Mouse (Mus musculus) forebrain, embryonic 11.5 days (tissue): ENCODE data around the gene Rbpj. TPM values are rescaled to one million over a fixed set of nuclear protein-coding genes. Genes with fewer than 3 reads are reported as not detected.
"Not testable (repeated sequence)": the region's sequence is repeated elsewhere in the genome, so short reads cannot be mapped to it uniquely, and the experiment has no call there.

Source experiments
- ATAC-seq: fragments of 200-750 bp; cut with Nextera tagmentation; replicated peaks from 2 replicates; pipeline ENCODE4 v1.8.0; 2017; ENCODE audit warnings: moderate TSS enrichment; ENCODE audit not compliant: low FRiP score
- DNase-seq: peaks from one replicate; pipeline ENCODE4 v3.0.0-alpha.2; 2017; ENCODE audit warnings: low spot score
- H3K27ac ChIP-seq: fragments of 300-500 bp; sonication (generic); 2 replicates; pipeline ENCODE4 v1.5.1; 2014; ENCODE audit warnings: low read depth, low read length
- H3K27me3 ChIP-seq: fragments of 300-500 bp; sonication (generic); 2 replicates; pipeline ENCODE4 v1.6.1; 2014; ENCODE audit warnings: mild to moderate bottlenecking, low read length, mixed read lengths; ENCODE audit not compliant: control insufficient read depth, insufficient read depth
- H3K36me3 ChIP-seq: fragments of 300-500 bp; sonication (generic); 2 replicates; pipeline ENCODE4 v1.6.1; 2014; ENCODE audit warnings: mild to moderate bottlenecking, low read length, moderate library complexity, mixed read lengths; ENCODE audit not compliant: control insufficient read depth, insufficient read depth
- H3K4me1 ChIP-seq: fragments of 300-500 bp; sonication (generic); replicated peaks from 2 replicates; pipeline ENCODE4 v1.6.1; 2014; ENCODE audit warnings: low read length, mixed read lengths; ENCODE audit not compliant: control insufficient read depth, insufficient read depth
- H3K4me2 ChIP-seq: fragments of 300-500 bp; sonication (generic); 2 replicates; pipeline ENCODE4 v1.6.1; 2014; ENCODE audit warnings: low read depth, mild to moderate bottlenecking, low read length, moderate library complexity, mixed read lengths; ENCODE audit not compliant: severe bottlenecking
- H3K4me3 ChIP-seq: fragments of 300-500 bp; sonication (generic); 2 replicates; pipeline ENCODE4 v1.5.1; 2014; ENCODE audit warnings: low read depth, low read length
- H3K9ac ChIP-seq: fragments of 300-500 bp; sonication (generic); 2 replicates; pipeline ENCODE4 v1.6.1; 2014; ENCODE audit warnings: low read length
- H3K9me3 ChIP-seq: fragments of 300-500 bp; sonication (generic); 2 replicates; pipeline ENCODE4 v1.6.1; 2016; ENCODE audit warnings: low read length, mixed read lengths; ENCODE audit not compliant: control insufficient read depth
- WGBS: fragments of 180-500 bp; shearing (Covaris S2); extraction: QIAGEN DNeasy Blood & Tissue Kit; methylation state at CpG from one replicate; pipeline ENCODE4 v1.1.7; 2014; 5-methylcytosine and 5-hydroxymethylcytosine counted together
- polyA plus RNA-seq: library from polyadenylated mRNA; unstranded; fragments of >200 nt; fragmentation: Nextera tagmentation; extraction: Ambion mirVana; gene quantifications from 2 replicates; pipeline ENCODE4 v1.2.1, GENCODE M21; 2014

The Rbpj gene
- polyA plus RNA-seq, 1 experiment from 2014 or later, result 61.5 TPM

- Histone ChIP-seq H3K27me3 (no peaks in the 10 kb centered on the region), H3K4me3 (no peak overlapping the region), H3K9me3 (no peaks in the 10 kb centered on the region), H3K4me2 (no peak overlapping the region), H3K4me1 (no peaks in the 10 kb centered on the region), H3K36me3 (no peaks in the 10 kb centered on the region), H3K9ac (no peak overlapping the region), H3K27ac (no peak overlapping the region)
- ATAC-seq (no peak), DNase-seq (no peak)
- WGBS, result 81% methylated on average over 4 of the region's 4 CpGs
Observed at GRCm38 (mm10) chr5:53543945-53544344, 78.0 kb downstream of the Rbpj start.

DNA sequence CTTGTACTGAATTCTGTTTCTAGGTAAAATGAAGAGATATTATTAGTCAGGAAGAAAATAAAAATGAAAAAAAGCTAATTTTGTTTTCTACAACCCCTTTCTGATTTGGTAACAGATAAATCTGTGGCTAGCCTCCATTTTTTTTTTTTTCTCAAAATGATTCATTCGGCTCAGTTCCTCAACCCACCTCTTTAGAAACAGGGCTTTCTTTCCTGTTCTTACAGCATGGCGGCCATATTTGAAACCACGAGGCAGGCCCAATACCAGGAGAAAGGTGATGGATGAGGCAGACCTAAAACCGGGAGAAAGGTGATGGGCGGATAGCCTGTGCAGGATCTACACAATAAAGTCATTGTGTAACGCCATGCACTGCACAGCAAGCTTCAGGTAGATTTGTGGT lies 80.5 kb downstream of the Rbpj start:
- Histone ChIP-seq H3K9me3 (no peaks in the 10 kb centered on the region), H3K4me3 (no peak overlapping the region), H3K9ac (no peak overlapping the region), H3K4me1 (no peaks in the 10 kb centered on the region), H3K27me3 (no peaks in the 10 kb centered on the region), H3K27ac (no peak overlapping the region), H3K36me3 (no peaks in the 10 kb centered on the region), H3K4me2 (no peak overlapping the region)
- DNase-seq (no peak), ATAC-seq (no peak)
- 92% methylated on average over 6 of the region's 6 CpGs for WGBS

- no peak overlapping the region for H3K4me2 ChIP-seq
- no peaks in the 10 kb centered on the region for H3K27me3 ChIP-seq
- no peaks in the 10 kb centered on the region for H3K9me3 ChIP-seq
- H3K9ac ChIP-seq, result no peak overlapping the region
- DNase-seq (no peak), ATAC-seq (no peak)
- H3K4me3 ChIP-seq, result no peak overlapping the region
- no peaks in the 10 kb centered on the region for H3K4me1 ChIP-seq
- no peak overlapping the region for H3K27ac ChIP-seq
- 76% methylated on average over 9 of the region's 9 CpGs for WGBS
- no peaks in the 10 kb centered on the region for H3K36me3 ChIP-seq
Observed at GRCm38 (mm10) chr5:53546979-53547472, 81.1 kb downstream of the Rbpj start.

GRCm38 (mm10) chr5:53550329-53550728 lies 84.4 kb downstream of the Rbpj start:
- not testable (repeated sequence) for H3K27me3 ChIP-seq, H3K4me2 ChIP-seq, H3K4me3 ChIP-seq, DNase-seq, H3K9me3 ChIP-seq, H3K9ac ChIP-seq, H3K4me1 ChIP-seq, H3K36me3 ChIP-seq, H3K27ac ChIP-seq, ATAC-seq
- 100% methylated on average over 1 of the region's 1 CpGs for WGBS

GRCm38 (mm10) chr5:53551394-53551793 lies 85.4 kb downstream of the Rbpj start:
- 81% methylated on average over 6 of the region's 6 CpGs for WGBS
- Histone ChIP-seq H3K27me3 (no peaks in the 10 kb centered on the region), H3K4me2 (no peak overlapping the region), H3K9ac (no peak overlapping the region), H3K4me3 (no peak overlapping the region), H3K9me3 (no peaks in the 10 kb centered on the region), H3K4me1 (no peaks in the 10 kb centered on the region), H3K36me3 (no peaks in the 10 kb centered on the region), H3K27ac (no peak overlapping the region)
- no peak for ATAC-seq
- no peak for DNase-seq

GRCm38 (mm10) chr5:53551910-53552309 lies 86.0 kb downstream of the Rbpj start:
- no peak overlapping the region for H3K4me3 ChIP-seq
- H3K4me2 ChIP-seq, result no peak overlapping the region
- no peak overlapping the region for H3K27ac ChIP-seq
- H3K36me3 ChIP-seq, result no peaks in the 10 kb centered on the region
- ATAC-seq (no peak), DNase-seq (no peak)
- H3K27me3 ChIP-seq, result no peaks in the 10 kb centered on the region
- H3K9ac ChIP-seq, result no peak overlapping the region
- no peaks in the 10 kb centered on the region for H3K9me3 ChIP-seq
- 55% methylated on average over 4 of the region's 4 CpGs for WGBS
- no peaks in the 10 kb centered on the region for H3K4me1 ChIP-seq

GRCm38 (mm10) chr5:53553281-53553680 lies 87.3 kb downstream of the Rbpj start:
- H3K27me3 ChIP-seq, result no peaks in the 10 kb centered on the region
- no peaks in the 10 kb centered on the region for H3K9me3 ChIP-seq
- H3K4me2 ChIP-seq, result no peak overlapping the region
- H3K9ac ChIP-seq, result no peak overlapping the region
- no peaks in the 10 kb centered on the region for H3K36me3 ChIP-seq
- H3K4me3 ChIP-seq, result no peak overlapping the region
- WGBS, result 93% methylated on average over 1 of the region's 1 CpGs
- ATAC-seq, result no peak
- H3K4me1 ChIP-seq, result no peaks in the 10 kb centered on the region
- H3K27ac ChIP-seq, result no peak overlapping the region
- DNase-seq, result no peak

DNA sequence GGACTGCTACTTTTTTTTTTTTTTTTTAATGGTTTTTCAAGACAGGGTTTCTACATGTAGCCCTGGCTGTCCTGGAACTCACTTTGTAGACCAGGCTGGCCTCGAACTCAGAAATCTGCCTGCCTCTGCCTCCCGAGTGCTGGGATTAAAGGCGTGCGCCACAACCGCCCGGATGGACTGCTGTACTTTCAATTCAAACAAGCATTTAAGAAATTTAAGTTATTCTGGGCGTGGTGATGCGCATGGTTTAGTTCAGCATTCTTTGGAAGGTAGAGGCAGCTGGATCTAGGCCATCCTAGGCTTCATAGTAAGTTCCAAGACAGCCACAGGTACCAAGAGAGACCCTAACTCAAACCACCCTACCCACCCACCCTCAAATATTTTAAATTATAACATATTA lies 88.2 kb downstream of the Rbpj start:
- WGBS, result 96% methylated on average over 8 of the region's 8 CpGs
- no peaks in the 10 kb centered on the region for H3K36me3 ChIP-seq
- H3K4me3 ChIP-seq, result no peak overlapping the region
- H3K9me3 ChIP-seq, result no peaks in the 10 kb centered on the region
- H3K27ac ChIP-seq, result no peak overlapping the region
- no peak overlapping the region for H3K4me2 ChIP-seq
- ATAC-seq (no peak), DNase-seq (no peak)
- no peaks in the 10 kb centered on the region for H3K27me3 ChIP-seq
- H3K9ac ChIP-seq, result no peak overlapping the region
- no peaks in the 10 kb centered on the region for H3K4me1 ChIP-seq

GRCm38 (mm10) chr5:53554926-53555325 lies 89.0 kb downstream of the Rbpj start:
- WGBS, result 80% methylated on average over 4 of the region's 4 CpGs
- H3K9me3 ChIP-seq, result no peaks in the 10 kb centered on the region
- no peak overlapping the region for H3K4me3 ChIP-seq
- no peaks in the 10 kb centered on the region for H3K4me1 ChIP-seq
- no peak for DNase-seq
- no peak overlapping the region for H3K9ac ChIP-seq
- no peaks in the 10 kb centered on the region for H3K27me3 ChIP-seq
- no peak overlapping the region for H3K27ac ChIP-seq
- no peak overlapping the region for H3K4me2 ChIP-seq
- ATAC-seq, result no peak
- no peaks in the 10 kb centered on the region for H3K36me3 ChIP-seq
